Mouse (Mus musculus) brain, embryonic 14.5 days (tissue): ENCODE results near the gene Pcgf6. TPM values are rescaled to one million over a fixed set of nuclear protein-coding genes. Genes with fewer than 3 reads are reported as not detected.

Experiments
- DNase-seq: peaks from one replicate; pipeline ENCODE4 v3.0.0-alpha.2; 2011; ENCODE audit warnings: low read depth
- CTCF ChIP-seq: fragments of 200-500 bp; IDR thresholded peaks from 2 replicates; pipeline ENCODE4 v1.5.1; 2012; ENCODE audit warnings: inconsistent platforms, mild to moderate bottlenecking, moderate library complexity, borderline replicate concordance; ENCODE audit not compliant: insufficient read depth, insufficient read length; ENCODE audit errors: extremely low read depth
- POLR2A ChIP-seq: fragments of 200-500 bp; IDR thresholded peaks from 2 replicates; pipeline ENCODE4 v1.6.1; 2012; ENCODE audit warnings: mild to moderate bottlenecking, inconsistent platforms, borderline replicate concordance; ENCODE audit not compliant: poor library complexity, insufficient read depth, insufficient read length, severe bottlenecking; ENCODE audit errors: extremely low read depth
- polyA plus RNA-seq: library from polyadenylated mRNA; depleted of rRNA; stranded (reverse); fragments of >200 nt; gene quantifications from 2 replicates; pipeline ENCODE4 v1.2.3, GENCODE M21; 2012

The Pcgf6 gene
- polyA plus RNA-seq, 1 experiment = 65.2 TPM

DNA sequence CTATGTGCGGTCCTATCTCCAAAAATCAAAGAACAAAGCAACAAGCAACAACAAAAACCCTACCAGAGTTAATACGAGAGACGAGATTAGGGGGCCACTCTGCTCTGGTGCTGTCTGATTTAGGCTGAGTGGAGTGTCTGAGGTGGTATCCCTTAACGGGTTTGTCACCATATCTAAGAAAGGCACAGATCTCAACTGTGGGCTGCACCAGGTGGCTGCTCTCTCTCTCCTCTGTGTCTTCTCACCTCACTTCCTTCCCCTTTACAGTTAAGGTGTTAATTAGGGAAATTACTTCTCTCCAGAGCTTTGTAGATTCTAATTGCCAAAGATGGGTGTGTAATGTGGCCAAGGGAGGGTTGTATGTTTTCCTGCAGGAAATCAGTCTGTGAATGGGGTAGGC lies 28.0 kb downstream of the Pcgf6 start:
- TF ChIP-seq POLR2A (no peak), CTCF (no peak)
- DNase-seq = no peak

DNA sequence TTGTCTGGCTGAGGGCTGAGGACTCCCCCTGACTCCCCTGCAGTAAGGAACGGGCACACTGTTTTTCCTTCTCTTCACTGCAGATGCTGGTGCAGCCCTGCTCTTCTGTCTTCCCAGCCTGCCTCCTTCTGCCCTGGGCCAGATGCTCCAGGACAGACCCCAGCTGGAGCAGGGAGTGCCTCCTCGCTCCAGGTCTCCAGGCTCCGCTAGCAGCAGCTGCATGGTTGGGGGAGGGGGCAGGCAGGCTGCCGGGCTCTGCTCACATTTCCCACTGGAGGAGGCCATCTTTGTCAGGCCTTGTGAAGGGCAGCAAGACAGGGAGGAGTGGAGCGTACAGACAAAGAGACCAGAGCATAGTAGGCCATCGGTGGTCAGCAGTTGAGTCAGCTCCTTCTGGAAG lies 31.4 kb downstream of the Pcgf6 start:
- TF ChIP-seq POLR2A = no peak
- TF ChIP-seq CTCF = no peak
- peak; percentile 75 for DNase-seq

DNA sequence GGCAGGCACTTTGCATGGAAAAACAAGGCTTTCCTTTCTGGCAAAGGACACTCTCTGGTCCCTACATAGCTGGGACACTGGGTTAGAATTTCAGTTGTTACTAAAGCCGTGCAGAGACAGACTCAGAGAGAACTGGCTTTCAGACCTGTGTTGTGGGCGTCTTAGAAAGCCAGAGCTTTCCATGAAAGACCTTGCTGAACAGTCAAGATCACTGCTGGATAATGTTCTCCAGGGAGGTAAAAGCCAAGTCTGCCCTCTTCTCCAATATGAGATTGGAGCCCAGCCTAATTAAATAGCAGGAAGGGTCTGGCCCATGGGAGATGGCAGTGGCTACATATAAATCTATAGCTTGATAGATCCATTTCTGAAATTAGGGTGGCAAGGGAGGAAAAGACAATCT lies 32.4 kb downstream of the Pcgf6 start:
- no peak for DNase-seq

DNA sequence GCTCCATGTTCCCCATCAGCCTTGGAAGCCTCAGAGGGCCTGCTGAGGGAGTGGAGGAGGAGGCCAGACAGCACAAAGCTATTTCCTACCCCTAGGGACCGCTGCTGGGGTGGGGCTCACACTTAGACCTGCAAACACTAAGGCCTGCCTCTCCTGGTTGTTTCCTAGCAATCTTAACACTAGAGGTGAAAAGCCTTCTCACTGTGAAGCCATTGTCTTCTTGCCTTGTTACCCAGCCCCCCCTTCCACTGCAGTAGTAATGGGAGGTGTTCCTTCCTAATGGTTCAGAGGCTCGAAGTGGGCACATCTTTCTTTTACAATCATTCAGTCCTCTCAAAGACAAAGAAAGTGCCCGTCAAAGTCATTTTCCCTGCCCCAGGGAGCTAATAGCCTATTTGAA lies 32.9 kb downstream of the Pcgf6 start:
- peak; percentile 63 for DNase-seq
- TF ChIP-seq POLR2A (no peak), CTCF (0 out of 2 replicates have a peak, but pooled peaks have one; percentile 6)

More for the DNA sequence above, 32.4 kb downstream of the Pcgf6 start:
- TF ChIP-seq POLR2A = no peak
- TF ChIP-seq CTCF = no peak

DNA sequence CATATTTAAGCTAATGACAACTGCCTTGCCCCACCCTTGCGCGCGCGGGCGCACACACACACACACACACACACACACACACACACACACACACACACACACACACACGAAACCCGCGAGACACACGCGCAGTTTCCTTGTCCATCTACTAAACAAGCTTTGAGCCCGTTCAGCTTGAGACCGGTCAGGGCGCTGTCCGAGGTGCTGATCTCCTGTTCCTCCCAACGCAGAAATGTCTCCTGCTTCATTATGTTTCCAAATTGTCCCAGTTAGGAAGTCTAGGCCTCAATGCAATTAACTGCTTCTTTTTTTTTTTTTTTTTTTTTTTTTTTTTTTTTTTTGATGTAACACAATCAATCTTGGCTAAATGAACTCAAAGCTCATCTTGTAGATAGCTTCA lies 34.2 kb downstream of the Pcgf6 start:
- DNase-seq = peak; percentile 78
- TF ChIP-seq POLR2A = no peak
- TF ChIP-seq CTCF = no peak

DNA sequence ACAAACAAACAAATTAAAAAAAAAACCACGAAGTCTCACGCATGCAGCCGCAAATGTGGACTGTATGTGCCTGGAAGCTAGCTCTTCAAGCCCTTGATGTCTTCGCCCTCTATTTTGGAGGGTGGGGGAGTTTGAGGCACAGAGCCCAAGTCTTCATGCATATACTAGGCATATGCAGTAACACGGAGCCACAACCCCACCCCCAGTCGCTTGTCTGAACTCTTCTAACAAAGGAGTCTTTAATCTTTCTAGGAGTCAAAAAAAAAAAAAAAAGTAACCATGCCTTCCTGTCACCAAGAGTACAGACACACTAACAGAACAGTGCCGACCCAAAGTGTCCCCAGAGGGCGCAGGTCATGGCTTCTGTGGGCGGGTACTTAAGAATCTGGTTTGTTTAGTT lies 34.7 kb downstream of the Pcgf6 start:
- peak; percentile 46 for DNase-seq
- no peak for TF ChIP-seq POLR2A
- no peak for TF ChIP-seq CTCF

DNA sequence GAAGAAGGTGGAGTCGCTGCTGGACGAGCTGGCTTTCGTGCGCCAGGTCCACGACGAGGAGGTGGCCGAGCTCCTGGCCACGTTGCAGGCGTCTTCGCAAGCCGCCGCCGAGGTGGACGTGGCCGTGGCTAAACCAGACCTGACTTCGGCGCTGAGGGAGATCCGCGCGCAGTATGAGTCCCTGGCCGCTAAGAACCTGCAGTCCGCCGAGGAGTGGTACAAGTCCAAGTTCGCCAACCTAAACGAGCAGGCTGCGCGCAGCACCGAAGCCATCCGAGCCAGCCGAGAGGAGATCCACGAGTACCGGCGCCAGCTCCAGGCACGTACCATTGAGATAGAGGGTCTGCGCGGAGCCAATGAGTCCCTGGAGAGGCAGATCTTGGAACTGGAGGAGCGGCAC lies 35.3 kb downstream of the Pcgf6 start:
- TF ChIP-seq CTCF = no peak
- no peak for TF ChIP-seq POLR2A
- peak; percentile 52 for DNase-seq

DNA sequence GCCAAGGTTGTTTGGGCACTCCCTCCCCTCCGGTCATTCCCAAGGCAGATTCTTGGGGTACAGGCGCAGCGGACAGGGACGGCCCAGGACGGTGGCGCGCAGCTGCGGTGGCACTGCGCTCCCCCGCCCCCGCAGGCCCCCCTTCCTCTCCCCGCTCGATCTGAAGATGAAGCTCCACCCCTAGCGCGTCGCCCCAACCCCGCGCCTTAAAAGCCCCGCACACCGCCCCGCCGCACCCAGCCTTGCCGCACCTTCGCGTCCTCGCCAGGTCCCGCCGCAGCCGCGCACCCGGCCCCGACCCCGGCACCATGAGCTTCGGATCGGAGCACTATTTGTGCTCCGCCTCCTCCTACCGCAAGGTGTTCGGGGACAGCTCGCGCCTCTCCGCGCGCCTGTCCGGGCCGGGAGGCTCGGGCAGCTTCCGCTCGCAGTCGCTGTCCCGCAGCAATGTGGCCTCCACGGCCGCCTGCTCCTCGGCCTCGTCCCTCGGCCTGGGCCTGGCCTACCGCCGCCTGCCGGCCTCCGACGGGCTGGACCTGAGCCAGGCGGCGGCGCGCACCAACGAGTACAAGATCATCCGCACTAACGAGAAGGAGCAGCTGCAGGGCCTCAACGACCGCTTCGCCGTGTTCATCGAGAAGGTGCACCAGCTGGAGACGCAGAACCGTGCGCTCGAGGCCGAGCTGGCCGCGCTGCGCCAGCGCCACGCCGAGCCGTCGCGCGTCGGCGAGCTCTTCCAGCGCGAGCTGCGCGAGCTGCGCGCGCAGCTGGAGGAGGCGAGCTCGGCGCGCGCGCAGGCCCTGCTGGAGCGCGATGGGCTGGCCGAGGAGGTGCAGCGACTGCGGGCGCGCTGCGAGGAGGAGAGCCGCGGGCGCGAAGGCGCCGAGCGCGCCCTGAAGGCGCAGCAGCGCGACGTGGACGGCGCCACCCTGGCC lies 36.0 kb downstream of the Pcgf6 start, which contains the start of the genes Ina and Nt5c2:
TSS of gene Ina (plus strand) at position 252 of the 935 bp plus-strand sequence.
TSS of gene Nt5c2 (minus strand) at position 707 of the 935 bp plus-strand sequence.
- no peak for TF ChIP-seq CTCF
- TF ChIP-seq POLR2A = peak; percentile 94
- peak; percentile 95 for DNase-seq

DNA sequence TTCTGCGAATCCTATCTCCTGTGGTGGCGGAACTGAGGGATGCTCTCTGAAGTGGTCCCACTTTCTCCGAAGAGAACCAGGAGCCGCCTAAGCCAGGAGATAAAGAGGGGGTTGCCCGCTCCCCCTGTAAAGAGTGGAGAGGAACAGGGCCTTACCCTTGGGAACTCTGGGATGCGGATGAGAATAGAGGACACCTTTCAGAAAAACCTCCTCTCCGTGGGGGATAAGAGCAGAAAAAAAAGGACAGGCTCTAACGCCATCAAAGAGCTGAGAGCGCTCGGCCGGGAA lies 36.6 kb downstream of the Pcgf6 start:
- DNase-seq = no peak
- TF ChIP-seq POLR2A (no peak), CTCF (no peak)

DNA sequence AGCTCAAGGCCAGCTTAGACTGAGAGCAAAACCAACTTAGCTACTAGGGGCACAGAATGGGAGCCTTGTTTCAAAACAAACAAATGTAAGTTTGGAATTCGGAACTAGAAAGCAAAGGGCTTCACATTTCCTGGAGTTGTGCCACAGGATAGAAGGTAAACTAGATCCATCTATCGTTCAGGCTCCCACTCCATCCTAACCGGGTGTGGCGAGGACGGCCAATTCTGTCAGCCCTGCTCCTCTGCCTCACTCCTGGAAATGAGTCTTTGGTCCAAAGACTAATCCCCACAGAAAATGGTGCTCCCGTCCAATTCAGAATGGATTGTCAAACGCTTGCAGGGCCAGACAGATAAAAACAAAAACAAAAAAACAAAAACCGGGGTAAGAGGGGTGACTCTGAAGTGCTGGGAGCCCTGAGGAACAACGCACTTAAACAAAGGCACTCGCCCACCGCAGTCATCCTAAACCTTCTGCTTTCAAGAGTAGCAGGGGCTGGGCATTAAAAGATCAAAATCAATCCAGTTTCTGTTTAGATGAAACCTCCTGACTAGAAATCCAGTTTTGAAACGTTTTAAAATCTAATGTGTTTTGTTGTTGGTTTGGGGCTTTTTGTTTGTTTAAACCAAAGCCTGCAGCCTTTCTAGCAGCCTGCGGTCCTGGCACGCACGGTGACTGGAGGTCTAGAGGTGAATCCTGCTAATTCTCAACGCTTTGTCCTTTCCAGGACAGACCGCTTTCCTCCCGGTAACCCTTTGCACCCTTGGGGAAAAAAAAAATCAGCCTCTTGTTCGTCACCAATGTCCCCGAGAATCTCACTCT lies 37.2 kb downstream of the Pcgf6 start:
- peak; percentile 43 for DNase-seq
- TF ChIP-seq POLR2A = no peak
- no peak for TF ChIP-seq CTCF

DNA sequence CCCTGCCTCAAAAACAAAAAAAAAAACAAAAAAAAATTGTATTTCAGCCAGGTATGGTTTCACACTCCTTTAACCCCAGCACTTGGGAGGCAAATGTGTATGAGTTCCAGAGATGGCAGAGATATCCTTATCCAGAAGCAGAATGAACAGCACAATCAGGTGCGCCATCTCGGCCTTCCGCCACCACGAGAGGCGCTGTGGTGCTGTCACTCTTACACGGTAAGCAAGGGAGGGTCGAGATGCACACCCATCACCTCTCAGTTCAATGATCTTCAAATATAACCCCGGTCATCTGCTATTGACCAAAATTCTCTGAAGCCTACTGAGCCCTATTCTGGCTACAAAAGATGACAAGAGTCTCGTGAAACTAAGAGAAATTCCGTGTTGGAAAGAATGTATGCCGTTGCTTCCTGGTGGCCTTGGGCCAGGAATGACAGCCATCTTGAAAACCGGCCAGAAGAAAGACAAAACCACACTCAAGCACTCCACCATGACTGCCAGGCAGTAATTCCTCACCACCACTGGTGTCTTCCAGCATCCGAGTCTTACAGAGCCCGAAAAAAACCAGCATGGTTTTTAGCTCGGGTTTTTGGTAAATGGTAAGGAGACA lies 38.1 kb downstream of the Pcgf6 start:
- no peak for DNase-seq
- no peak for TF ChIP-seq CTCF
- TF ChIP-seq POLR2A = no peak

DNA sequence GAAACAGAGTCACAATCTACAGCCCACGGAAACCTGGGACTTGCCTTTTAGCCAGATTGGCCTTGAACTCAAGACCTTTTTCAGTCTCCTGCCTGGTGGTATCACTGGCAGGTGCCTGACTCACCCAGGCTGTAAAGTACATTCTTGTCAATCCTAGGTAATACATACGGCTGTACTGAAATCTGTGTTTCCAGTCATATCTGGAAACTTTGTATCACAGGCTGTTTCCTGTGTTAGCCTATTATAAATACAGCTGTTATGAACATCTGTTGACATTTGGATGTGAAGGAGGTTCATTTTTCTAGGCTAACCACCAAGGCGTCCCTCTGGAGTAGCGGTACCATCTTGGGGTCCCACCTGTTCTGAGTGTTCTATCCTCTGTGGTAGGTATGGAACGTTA lies 40.8 kb downstream of the Pcgf6 start:
- no peak for DNase-seq
- no peak for TF ChIP-seq CTCF
- TF ChIP-seq POLR2A = no peak
